Mouse (Mus musculus): ENCODE data around the gene Adamts9.

DNA sequence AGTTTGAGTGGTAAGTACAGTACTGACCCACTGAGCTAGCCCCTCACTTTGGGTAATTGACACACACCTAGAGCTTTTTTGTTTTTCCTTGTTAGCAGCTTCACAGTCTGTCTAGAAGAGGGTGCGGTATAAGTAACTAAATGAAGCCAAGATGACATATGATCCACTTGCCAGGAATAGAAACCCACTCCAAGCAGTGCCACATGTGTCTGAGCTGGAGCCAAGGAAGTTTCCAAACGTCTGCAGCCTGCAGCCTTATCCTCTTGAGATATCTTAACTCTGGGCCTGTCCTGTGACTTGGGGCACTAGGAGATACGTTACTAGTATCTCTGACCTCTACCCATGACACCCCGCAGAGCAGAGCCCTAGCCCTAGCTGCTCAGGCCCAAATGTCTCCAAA lies 193.9 kb downstream of the Adamts9 start:
- TF ChIP-seq CTCF (IDR thresholded peaks at IDR 0.05; ENCODE audit: borderline replicate concordance, insufficient read depth, low read length) (no peak), POLR2A (IDR thresholded peaks at IDR 0.05; ENCODE audit: low read depth, low read length) (no peak)
